Mouse (Mus musculus) erythroblast, embryonic 14.5 days (primary cell): Measurements from ENCODE around the gene Msl2. TPM values are rescaled to one million over a fixed set of nuclear protein-coding genes. Genes with fewer than 3 reads are reported as not detected.

Source experiments
- H3K27me3 ChIP-seq: 2 replicates; pipeline ENCODE4 v1.6.1; 2012; ENCODE audit warnings: inconsistent platforms; ENCODE audit not compliant: control insufficient read depth
- H3K36me3 ChIP-seq: 2 replicates; pipeline ENCODE4 v1.6.1; 2012; ENCODE audit warnings: mild to moderate bottlenecking, inconsistent platforms; ENCODE audit not compliant: control insufficient read depth
- H3K4me1 ChIP-seq: 2 replicates; pipeline ENCODE4 v1.6.1; 2012; ENCODE audit warnings: inconsistent platforms; ENCODE audit not compliant: control insufficient read depth
- H3K4me3 ChIP-seq: replicated peaks from 2 replicates; pipeline ENCODE3; 2012; ENCODE audit warnings: moderate library complexity, mild to moderate bottlenecking, inconsistent platforms
- H3K9me3 ChIP-seq: 2 replicates; pipeline ENCODE4 v1.6.1; 2012; ENCODE audit warnings: low read length, inconsistent platforms, mixed read lengths; ENCODE audit not compliant: control insufficient read depth
- GATA1 ChIP-seq: IDR thresholded peaks from 2 replicates; pipeline ENCODE4 v1.6.1; 2012; ENCODE audit warnings: low read length, inconsistent platforms, mixed read lengths
- TAL1 ChIP-seq: IDR thresholded peaks from 3 replicates; pipeline ENCODE4 v1.6.1; 2012; ENCODE audit warnings: low read length, inconsistent platforms, mixed read lengths
- polyA plus RNA-seq: library from polyadenylated mRNA; stranded (reverse); fragments of >175 nt; gene quantifications from 2 replicates; pipeline ENCODE4 v1.2.3, GENCODE M21; 2012

The Msl2 gene
- polyA plus RNA-seq, 1 experiment = 1.1 TPM

DNA sequence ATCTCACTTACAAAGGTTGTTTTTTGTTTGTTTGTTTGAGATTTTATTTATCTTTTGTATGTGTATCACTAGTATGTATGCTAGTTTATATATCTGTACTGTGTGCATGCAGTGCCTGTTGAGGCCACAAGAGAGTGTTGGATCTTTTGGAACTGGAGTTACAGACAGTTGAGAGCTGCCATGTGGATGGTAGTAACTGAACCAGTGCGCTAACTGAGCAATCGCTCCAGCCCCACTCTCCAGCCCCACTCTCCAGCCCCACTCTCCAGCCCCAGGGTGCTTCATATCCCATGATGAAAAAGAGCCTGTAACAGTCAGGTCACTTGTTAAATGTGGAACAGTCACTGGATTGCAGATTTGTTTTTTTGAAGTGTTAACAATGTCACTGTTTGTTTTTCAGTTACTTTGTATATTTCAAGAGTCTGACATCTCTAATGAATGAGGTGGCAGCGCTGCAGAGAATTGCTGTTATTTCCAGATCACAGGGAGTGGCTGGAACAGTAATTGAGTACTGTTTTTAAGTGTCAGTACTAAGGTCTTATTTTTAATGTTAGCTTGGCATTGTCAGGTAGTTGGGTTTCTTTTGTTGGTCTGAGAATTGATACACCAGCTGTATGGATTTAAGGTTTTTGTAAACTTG, 6.3 kb downstream of the Msl2 start:
- Histone ChIP-seq H3K4me3 (no peak overlapping the region), H3K36me3 (peaks cover 71% of the 10 kb centered on the region), H3K27me3 (no peaks in the 10 kb centered on the region), H3K9me3 (no peaks in the 10 kb centered on the region), H3K4me1 (peaks cover 49% of the 10 kb centered on the region)
- TF ChIP-seq GATA1 (no peak), TAL1 (no peak)

DNA sequence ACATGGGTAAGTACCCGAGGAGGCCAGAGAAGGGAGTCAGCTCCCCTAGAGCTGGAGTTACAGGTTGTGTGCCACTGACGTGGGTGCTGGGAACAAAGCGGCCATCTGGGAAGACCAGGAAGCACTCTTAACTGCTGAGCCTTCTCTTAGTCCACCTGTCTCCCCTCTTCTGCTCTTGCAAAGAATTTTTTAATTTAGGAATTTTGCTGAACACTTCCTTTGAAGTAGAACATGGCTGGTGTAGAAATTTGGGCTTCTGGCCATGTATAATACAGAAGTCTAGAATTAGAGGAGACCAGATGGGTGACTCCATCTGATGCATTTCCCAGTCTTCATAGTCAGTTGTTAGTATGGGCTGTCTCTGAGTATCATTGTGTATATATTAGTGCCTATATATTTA, 9.8 kb downstream of the Msl2 start:
- Histone ChIP-seq H3K4me1 (peaks cover 27% of the 10 kb centered on the region), H3K9me3 (no peaks in the 10 kb centered on the region)
- TF ChIP-seq GATA1 (no peak), TAL1 (no peak)

DNA sequence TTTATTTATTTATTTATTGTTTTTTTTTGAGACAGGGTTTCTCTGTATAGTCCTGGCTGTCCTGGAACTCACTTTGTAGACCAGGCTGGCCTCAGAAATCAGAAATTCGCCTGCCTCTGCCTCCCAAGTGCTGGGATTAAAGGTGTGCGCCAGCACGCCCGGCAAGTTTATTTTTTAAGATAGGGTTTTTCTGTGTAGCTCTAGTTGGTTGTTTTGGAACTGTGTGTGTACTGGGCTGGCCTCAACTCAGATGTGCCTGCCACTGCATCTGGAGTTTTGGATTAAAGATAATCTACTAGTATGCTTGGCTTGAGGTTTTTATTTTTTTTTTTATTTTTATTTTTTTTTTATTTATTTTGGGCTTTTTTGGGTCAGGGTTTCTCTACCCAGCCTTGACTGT, 21.5 kb downstream of the Msl2 start:
- no peak for TF ChIP-seq TAL1
- no peak for TF ChIP-seq GATA1
- peaks cover 4% of the 10 kb centered on the region for H3K9me3 ChIP-seq
- H3K4me1 ChIP-seq = peaks cover 7% of the 10 kb centered on the region
- H3K36me3 ChIP-seq = peaks cover 42% of the 10 kb centered on the region
- H3K4me3 ChIP-seq = no peak overlapping the region
- no peaks in the 10 kb centered on the region for H3K27me3 ChIP-seq

More for the DNA sequence above, 9.8 kb downstream of the Msl2 start:
- H3K36me3 ChIP-seq = peaks cover 41% of the 10 kb centered on the region
- H3K27me3 ChIP-seq = no peaks in the 10 kb centered on the region
- H3K4me3 ChIP-seq = no peak overlapping the region

DNA sequence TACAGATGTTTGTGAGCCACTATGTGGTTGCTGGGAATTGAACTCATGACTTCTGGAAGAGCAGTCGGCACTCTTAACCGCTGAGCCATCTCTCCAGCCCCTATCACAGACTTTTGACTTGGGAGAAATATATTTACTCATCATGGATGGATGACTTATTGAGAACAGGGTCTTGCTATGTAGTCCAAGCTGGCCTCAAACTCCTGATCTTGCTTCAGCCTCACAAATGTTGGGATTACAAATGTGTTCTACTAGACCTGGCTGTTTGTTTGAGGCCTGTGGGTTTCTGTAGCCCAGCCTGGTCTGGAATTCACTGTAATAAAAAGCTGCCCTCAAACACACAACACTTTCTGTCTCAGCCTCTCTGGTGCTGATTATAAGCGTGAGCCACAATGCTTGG, 22.6 kb downstream of the Msl2 start:
- Histone ChIP-seq H3K4me3 (no peak overlapping the region), H3K4me1 (peaks cover 7% of the 10 kb centered on the region), H3K27me3 (no peaks in the 10 kb centered on the region), H3K9me3 (peaks cover 4% of the 10 kb centered on the region), H3K36me3 (peaks cover 52% of the 10 kb centered on the region)
- TF ChIP-seq GATA1 (no peak), TAL1 (no peak)

DNA sequence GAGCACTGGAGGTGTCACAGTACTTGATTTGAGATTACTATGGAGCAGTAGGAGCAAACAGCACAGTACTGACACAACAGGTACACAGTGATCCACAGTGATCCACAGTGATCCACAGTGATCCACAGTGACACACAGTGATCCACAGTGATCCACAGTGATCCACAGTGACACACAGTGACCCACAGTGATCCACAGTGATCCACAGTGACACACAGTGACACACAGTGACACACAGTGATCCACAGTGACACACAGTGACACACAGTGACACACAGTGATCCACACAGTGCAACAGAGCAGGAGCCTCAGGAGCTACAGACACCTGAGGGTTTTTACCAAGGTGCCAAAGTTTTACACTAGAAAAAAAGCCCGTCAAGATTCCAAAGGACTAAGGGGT, 23.6 kb downstream of the Msl2 start:
- peaks cover 58% of the 10 kb centered on the region for H3K36me3 ChIP-seq
- H3K4me1 ChIP-seq = peaks cover 7% of the 10 kb centered on the region
- H3K4me3 ChIP-seq = no peak overlapping the region
- TF ChIP-seq GATA1 (no peak), TAL1 (no peak)
- peaks cover 4% of the 10 kb centered on the region for H3K9me3 ChIP-seq
- no peaks in the 10 kb centered on the region for H3K27me3 ChIP-seq

GRCm38 (mm10) chr9:101099445-101099844, 25.5 kb downstream of the Msl2 start:
- H3K4me1 ChIP-seq = peaks cover 5% of the 10 kb centered on the region
- no peak overlapping the region for H3K4me3 ChIP-seq
- TF ChIP-seq TAL1 = no peak
- TF ChIP-seq GATA1 = no peak
- no peaks in the 10 kb centered on the region for H3K27me3 ChIP-seq
- H3K36me3 ChIP-seq = peaks cover 62% of the 10 kb centered on the region
- H3K9me3 ChIP-seq = peaks cover 4% of the 10 kb centered on the region

GRCm38 (mm10) chr9:101100163-101100562, 26.3 kb downstream of the Msl2 start:
- H3K27me3 ChIP-seq = no peaks in the 10 kb centered on the region
- TF ChIP-seq TAL1 (no peak), GATA1 (no peak)
- peaks cover 5% of the 10 kb centered on the region for H3K4me1 ChIP-seq
- no peak overlapping the region for H3K4me3 ChIP-seq
- peaks cover 68% of the 10 kb centered on the region for H3K36me3 ChIP-seq
- H3K9me3 ChIP-seq = peaks cover 4% of the 10 kb centered on the region

DNA sequence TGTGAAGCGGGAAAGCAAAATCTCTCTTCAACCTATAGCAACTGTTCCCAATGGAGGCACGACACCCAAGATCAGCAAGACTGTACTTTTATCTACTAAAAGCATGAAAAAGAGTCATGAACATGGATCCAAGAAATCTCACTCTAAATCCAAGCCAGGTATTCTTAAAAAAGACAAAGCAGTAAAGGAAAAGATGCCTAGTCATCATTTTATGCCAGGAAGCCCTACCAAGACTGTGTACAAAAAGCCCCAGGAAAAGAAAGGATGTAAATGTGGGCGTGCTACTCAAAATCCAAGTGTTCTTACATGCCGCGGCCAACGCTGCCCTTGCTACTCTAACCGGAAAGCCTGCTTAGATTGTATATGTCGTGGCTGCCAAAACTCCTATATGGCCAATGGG, 27.6 kb downstream of the Msl2 start:
- H3K36me3 ChIP-seq = peaks cover 69% of the 10 kb centered on the region
- peaks cover 5% of the 10 kb centered on the region for H3K4me1 ChIP-seq
- no peaks in the 10 kb centered on the region for H3K27me3 ChIP-seq
- no peak overlapping the region for H3K4me3 ChIP-seq
- TF ChIP-seq GATA1 = no peak
- TF ChIP-seq TAL1 = no peak
- peaks cover 4% of the 10 kb centered on the region for H3K9me3 ChIP-seq

- no peak for TF ChIP-seq TAL1
- no peak for TF ChIP-seq GATA1
- Histone ChIP-seq H3K27me3 (no peaks in the 10 kb centered on the region), H3K9me3 (peaks cover 4% of the 10 kb centered on the region), H3K4me3 (no peak overlapping the region), H3K4me1 (peaks cover 5% of the 10 kb centered on the region), H3K36me3 (peaks cover 68% of the 10 kb centered on the region)
Observed at GRCm38 (mm10) chr9:101102288-101102687, 28.4 kb downstream of the Msl2 start.

- no peaks in the 10 kb centered on the region for H3K27me3 ChIP-seq
- H3K4me3 ChIP-seq = no peak overlapping the region
- no peaks in the 10 kb centered on the region for H3K9me3 ChIP-seq
- peaks cover 61% of the 10 kb centered on the region for H3K36me3 ChIP-seq
- H3K4me1 ChIP-seq = peaks cover under 1% of the 10 kb centered on the region
- TF ChIP-seq TAL1 (no peak), GATA1 (no peak)
Observed at GRCm38 (mm10) chr9:101104931-101105330, 31.0 kb downstream of the Msl2 start.
